Mouse (Mus musculus) brain, embryonic 18.5 days (tissue): ENCODE measurements around the gene Asdurf.
"Not testable (repeated sequence)": the region's sequence is repeated elsewhere in the genome, so short reads cannot be mapped to it uniquely, and the experiment has no call there.

ENCODE experiments used
- DNase-seq: peaks from one replicate; pipeline ENCODE4 v3.0.0-alpha.2; 2012; ENCODE audit warnings: low read depth, low spot score

The Asdurf gene

DNA sequence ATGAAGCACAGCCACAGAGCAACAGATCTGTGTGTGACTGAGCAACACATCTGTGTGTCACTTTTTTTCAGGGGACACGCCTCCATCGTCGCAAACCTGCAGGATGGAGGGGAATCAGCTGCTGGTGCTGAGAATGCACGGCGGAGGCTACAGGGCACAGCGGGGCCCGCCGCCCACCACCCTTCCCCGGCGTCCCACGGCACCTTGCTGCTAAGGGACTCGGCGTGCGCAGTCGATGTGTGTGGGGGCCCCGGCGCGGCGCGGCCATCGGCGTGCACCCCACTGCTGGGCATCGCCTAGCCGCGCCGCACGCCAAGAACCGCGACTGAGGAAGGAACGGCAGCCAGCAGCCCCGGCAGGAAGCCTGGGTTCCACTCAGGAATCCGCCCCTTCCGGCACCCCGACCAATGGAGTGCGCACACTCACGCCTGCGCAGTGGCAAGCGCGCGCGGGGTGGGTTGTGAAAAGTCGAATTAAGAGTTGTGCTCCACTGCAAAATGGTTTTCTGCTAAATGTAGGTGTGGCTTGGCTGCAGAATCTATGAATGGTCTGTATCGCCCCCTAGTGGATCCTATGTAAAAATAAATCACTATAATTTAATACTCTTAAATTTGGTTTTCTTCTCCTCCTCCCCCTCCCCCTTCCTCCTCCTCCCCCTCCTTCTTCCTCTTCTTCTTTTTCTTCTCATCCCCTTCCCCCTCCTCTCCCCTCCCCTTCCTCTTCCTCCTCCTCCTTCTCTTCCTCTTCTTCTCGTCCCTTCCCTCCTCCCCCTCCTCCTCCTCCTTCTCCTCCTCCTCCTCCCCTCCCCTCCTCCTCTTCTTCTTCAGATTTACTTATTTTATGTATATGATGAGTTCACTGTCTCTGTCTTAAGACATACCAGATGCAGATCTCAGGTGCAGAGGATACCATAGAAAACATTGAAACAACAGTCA, at the start of gene Asdurf, which contains the start of the genes Gm28551 and Asnsd1:
Gene Asdurf (minus strand): TSS at position 293 of the 935 bp plus-strand sequence.
Gene Gm28551 (minus strand): TSS at position 341 of the 935 bp plus-strand sequence.
Gene Asnsd1 (minus strand): TSS at position 426 of the 935 bp plus-strand sequence.
- DNase-seq: peak; percentile 94

DNA sequence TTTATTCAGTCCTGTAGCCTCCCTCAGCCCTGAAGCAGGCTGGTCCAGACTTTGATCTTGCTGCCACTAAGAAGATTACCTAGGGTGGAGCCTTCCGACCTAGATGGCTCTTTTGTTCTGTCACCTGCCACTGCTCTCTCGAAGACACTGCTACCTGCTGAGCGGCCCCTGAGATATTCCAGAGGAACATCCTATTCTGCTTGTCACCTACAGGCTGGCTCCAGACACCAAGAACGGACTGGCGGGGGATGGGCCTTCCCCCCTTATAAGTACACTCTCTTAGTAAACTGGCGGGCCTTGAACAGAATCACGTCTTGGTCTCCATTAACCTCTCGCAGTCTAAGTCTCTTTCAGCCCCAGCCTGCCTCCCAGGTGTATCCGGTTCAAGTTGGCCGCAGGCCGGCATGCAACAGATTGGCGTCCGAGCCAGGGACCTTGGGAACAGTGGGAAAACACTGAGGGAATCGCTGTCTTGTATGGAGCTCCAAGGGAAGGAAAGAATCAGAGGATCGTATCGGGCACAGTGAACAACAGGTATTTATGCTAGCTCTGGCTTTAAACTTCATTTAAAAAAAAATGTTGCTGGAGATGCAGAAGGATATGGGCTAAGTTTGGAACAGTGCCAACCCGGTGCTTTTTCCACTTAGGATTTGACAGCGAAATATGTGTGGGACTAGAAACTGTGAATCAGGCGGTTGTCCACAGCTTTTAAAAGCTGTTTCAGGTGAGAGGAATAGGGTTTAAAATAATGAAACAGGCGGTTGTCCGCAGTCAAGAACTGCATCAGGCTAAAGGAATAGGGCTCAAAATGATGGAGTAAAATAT, 41.7 kb upstream of the Asdurf start:
- DNase-seq: not testable (repeated sequence)

- no peak for DNase-seq
Measured at GRCm38 (mm10) chr1:53388762-53389161, 36.3 kb upstream of the Asdurf start.

GRCm38 (mm10) chr1:53384085-53384688, 31.8 kb upstream of the Asdurf start:
- DNase-seq: no peak

DNA sequence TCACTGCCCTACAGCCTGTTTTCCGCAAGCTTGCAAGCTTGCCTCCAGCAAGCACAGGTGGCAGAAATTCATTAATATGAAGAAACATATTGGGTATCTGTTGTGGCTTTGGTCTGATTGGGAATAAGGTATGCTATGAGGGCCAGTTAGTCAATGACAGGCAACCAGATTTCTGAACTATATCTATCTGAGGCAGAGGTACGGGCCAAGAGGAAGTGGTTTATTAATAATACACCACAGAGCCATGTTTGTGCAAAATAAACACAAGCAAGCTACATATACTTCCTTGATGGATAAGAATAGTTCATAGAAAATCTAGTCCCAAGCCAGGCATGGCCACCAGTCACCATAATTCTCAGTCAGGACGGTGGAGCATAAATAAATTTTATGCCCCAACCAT, 25.3 kb upstream of the Asdurf start:
- DNase-seq: no peak

GRCm38 (mm10) chr1:53375965-53376364, 23.5 kb upstream of the Asdurf start:
- DNase-seq: not testable (repeated sequence)

DNA sequence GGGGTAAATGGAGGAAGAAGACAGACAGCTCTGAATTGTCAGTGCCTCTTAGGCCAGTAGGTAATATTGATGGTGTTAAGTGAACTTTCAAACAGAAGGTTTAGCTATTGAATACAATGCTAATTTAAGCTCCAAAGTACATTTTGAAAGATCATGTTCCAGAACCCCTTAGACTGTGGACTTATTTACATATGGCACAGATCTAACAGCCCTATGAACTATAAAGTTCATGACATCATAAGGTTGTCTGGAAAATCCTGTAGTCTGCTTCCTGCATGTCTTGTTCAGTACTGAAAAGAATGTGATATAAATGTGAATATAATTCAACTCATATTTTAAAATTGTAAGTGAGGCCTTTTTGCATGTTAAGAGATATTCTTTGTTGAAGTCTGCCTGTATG, 6.6 kb upstream of the Asdurf start:
- no peak for DNase-seq

DNA sequence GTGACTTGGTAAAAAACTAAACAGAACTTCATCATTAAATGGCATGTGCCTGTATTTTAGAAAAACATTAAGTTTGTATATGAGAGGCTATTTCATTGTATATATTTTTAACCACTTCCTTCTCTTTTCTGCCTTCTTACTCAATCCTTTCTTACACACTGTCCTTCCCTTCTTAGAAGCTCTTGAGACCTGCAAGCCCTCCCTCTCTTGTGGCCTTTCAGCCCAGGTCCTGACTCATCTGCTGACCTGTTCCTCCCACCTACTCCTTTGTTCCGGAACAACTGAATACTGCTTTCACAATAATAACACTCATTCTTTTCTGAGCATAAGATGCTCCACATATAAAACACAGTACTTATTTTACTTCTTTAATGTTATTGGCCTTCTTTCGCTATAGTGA, 11.3 kb downstream of the Asdurf start:
- DNase-seq: no peak

DNA sequence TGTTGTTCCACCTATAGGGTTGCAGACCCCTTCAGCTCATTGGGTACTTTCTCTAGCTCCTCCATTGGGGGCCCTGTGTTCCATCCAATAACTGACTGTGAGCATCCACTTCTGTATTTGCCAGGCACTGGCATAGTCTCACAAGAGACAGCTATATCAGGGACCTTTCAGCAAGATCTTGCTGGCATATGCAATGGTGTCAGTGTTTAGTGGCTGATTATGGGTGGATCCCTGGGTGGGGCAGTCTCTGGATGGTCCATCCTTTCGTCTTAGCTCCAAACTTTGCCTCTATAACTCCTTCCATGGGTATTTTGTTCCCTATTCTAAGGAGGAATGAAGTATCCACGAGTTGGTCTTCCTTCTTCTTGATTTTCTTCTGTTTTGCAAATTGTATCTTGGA, 15.0 kb downstream of the Asdurf start:
- DNase-seq: not testable (repeated sequence)

DNA sequence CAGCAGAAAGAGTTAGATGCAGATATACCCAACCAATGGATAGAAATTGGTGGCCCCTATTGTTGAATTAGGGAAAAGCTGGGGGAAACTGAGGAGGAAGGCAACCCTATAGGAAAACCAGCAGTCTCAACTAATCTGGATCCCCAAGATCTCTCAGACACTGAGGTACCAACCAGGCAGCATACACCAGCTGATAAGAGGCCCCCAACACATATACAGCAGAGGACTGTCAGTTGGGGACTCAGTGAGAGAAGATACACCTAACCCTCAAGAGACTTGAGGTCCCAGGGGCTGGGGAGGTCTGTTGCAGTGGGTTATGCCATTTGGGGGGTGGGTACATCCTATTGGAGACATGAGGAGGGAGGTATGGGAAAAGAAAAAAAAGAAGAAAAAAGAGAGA, 17.0 kb downstream of the Asdurf start:
- no peak for DNase-seq

DNA sequence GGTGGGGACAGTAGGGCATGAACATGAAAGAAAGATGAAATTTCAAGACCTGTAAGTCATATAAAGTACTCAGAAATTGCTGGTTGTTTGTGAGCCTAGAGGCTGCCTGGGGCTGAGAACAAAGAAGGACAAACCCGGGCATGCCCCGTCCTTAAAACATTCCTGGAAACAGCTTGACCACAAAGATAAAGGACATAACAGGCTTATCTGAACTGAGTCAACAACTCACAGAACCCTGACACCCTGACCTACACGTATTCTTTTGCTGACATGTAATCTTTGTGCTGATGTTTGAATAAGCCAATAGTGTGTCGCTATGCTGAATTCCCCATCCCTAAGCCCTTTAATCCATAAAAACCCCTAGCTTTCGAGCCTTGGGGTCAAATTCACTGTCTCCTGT, 18.9 kb downstream of the Asdurf start:
- not testable (repeated sequence) for DNase-seq

- DNase-seq: no peak
Measured at GRCm38 (mm10) chr1:53324827-53325494, 27.5 kb downstream of the Asdurf start.

DNA sequence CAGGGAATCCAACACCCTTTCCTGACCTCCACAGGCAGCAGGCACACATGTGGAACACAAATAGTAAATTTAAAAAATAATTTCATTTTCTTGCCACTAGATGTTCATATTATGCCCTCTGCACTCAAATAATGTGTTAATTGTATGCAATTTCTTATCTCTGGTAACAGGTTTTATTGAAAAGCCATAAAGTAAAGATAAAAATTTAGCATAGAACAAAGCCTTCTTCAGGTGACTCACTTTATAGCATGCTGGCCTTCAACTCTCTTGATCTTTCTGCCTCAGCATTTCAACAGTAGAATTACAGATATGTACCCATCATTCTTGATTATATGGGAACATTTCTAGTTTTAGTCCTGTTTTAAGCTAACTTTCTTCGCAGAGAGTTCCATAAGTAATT, 28.1 kb downstream of the Asdurf start:
- no peak for DNase-seq

DNA sequence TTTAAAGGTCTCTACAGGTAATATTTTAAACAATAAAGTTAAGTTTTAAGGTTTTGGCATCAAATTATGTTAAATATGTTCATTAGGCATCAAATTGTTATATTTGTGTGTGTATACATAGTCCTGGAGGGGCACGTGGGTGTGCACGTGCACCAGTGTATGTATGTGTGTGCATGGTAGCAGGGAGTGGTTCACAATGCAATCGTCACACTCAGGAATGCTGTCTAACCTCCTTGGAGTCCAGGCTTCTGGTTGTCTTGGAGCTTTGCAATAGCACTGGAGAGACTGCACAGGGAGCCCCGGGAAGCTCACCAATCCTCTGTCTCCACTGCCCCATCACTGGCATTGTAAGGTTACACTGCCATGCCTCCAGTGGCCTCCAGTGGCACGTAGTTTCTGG, 29.2 kb downstream of the Asdurf start:
- DNase-seq: no peak

GRCm38 (mm10) chr1:53321662-53322344, 30.6 kb downstream of the Asdurf start:
- no peak for DNase-seq

DNA sequence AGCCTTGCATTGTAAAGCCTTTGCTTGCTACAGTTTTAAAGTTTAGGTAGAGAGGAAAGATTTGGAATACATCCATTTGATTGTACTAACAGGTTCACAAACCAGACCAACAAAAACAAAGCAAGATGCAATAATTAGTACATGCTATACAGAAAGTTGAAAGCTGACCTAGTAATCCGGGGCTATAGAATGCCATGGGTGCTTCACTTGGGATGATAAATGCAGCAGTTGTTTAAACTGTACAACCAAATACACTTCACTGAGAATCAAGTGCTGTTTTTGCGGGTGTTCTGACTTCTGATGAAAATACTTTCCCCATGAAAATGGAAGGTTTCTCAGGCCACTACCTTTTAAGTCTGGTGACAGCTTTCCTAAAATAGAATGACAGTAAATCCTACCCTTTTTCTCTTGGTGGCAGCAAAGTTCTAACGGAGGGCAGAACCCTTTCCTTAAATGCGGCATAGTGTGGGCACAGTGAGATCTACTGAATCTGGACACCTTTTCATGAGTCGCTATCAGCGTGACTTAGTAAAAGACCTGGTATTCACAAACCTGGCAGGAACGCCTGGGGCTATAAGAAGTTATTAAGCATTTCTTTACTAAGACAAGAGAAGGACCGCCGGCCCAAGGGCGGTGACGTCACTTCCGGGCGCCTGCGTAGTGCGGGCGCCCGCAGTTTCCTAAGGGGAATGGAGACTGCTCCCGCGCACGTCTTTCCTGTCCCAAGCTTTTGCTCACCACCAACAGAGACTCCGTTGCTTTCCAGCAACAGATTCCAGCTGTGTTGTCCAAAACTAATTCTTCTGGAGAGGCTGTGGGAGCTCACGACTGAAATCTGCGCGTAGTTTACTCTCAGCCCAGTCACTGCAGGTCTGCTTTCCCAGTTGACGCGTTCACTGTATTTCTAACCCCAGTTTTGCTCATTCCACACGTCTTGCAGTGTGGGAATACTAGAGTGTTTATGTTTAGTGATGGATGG, 39.1 kb downstream of the Asdurf start, which contains the start of gene Osgepl1:
Gene Osgepl1 (plus strand): TSS at position 636 of the 979 bp plus-strand sequence.
- peak; percentile 64 for DNase-seq

DNA sequence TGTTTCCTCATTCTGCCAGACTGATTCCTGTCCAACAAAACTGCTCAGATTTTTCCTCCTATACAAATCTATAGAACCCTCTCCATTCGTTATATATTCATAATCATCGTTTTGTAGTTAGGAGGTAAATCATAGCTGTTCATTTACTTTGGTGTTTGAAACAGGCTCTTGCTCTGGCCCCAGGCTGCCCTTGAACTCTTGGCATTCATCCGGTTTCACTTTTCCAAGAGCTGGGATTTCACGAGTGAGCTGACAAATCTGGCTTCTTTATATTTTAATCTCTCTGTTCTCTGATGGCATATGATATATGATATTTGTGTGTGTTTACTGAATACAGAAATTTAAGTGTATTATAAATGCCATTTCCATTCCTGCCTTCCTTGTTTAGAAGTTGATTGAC, 51.9 kb downstream of the Asdurf start:
- DNase-seq: no peak
